Comparison of ENCODE assay signal across 13 mouse cellular contexts in genomic region chr13:92683464-92683863, GRCm38 (mm10).
"Had no signal": no experiment of that assay in that cellular context is flagged by ENCODE, and none has a peak within 500 bp of the region (broad histone marks: within the 10 kb centered on the region; RNA-seq: fewer than 3 reads in every experiment).

No protein-coding gene starts in this region.

- DNase-seq: kidney, adult 9 months; kidney, postnatal 36 days; right cerebral cortex, adult 18-20 months; right cerebral cortex, postnatal 25 days had no signal

- H3K9ac ChIP-seq: limb, embryonic 15.5 days; liver, embryonic 12.5 days; midbrain, embryonic 12.5 days; neural tube, embryonic 13.5 days had no signal

- ATAC-seq: hindbrain, embryonic 16.5 days; inflammation-experienced regulatory T-cells, adult 6 months; intestine, postnatal 0 days; liver, embryonic 12.5 days; midbrain, embryonic 16.5 days had no signal

- H3K4me3 ChIP-seq: limb, embryonic 15.5 days; liver, embryonic 12.5 days; midbrain, embryonic 12.5 days; neural tube, embryonic 13.5 days had no signal

- H3K4me1 ChIP-seq: midbrain, embryonic 12.5 days had no signal

- H3K9me3 ChIP-seq: limb, embryonic 15.5 days; liver, embryonic 12.5 days; midbrain, embryonic 12.5 days; neural tube, embryonic 13.5 days had no signal

- H3K36me3 ChIP-seq: limb, embryonic 15.5 days had no signal

- H3K27me3 ChIP-seq: limb, embryonic 15.5 days; liver, embryonic 12.5 days; midbrain, embryonic 12.5 days; neural tube, embryonic 13.5 days had no signal

- H3K4me2 ChIP-seq: limb, embryonic 15.5 days; liver, embryonic 12.5 days; midbrain, embryonic 12.5 days; neural tube, embryonic 13.5 days had no signal

- H3K27ac ChIP-seq: kidney, postnatal 0 days; limb, embryonic 15.5 days; liver, embryonic 12.5 days; midbrain, embryonic 12.5 days; neural tube, embryonic 13.5 days had no signal
